Mouse (Mus musculus) hindbrain, postnatal 0 days (tissue): ENCODE measurements at regions not wholly inside any gene's neighbourhood (a gene's known extent, or its start where the extent isn't known, plus 50 kb on each side); places are given as distances from the start of the nearest gene placed in this dataset.
"Not testable (repeated sequence)": the region's sequence is repeated elsewhere in the genome, so short reads cannot be mapped to it uniquely, and the experiment has no call there.

Experiments used
- ATAC-seq: fragments of 200-750 bp; cut with Nextera tagmentation; 2 replicates; pipeline ENCODE4 v1.8.0; 2017; ENCODE audit warnings: mild to moderate bottlenecking, moderate TSS enrichment, moderate library complexity
- DNase-seq: peaks from one replicate; pipeline ENCODE4 v3.0.0-alpha.2; 2015; ENCODE audit warnings: low spot score
- H3K27ac ChIP-seq: fragments of 300-500 bp; sonication (generic); 2 replicates; pipeline ENCODE4 v1.5.1; 2014; ENCODE audit warnings: mild to moderate bottlenecking
- H3K27me3 ChIP-seq: fragments of 300-500 bp; sonication (generic); 2 replicates; pipeline ENCODE4 v1.6.1; 2014; ENCODE audit warnings: low read length, mixed read lengths; ENCODE audit not compliant: insufficient read depth
- H3K36me3 ChIP-seq: fragments of 300-500 bp; sonication (generic); 2 replicates; pipeline ENCODE4 v1.6.1; 2014; ENCODE audit warnings: low read length, mixed read lengths; ENCODE audit not compliant: insufficient read depth
- H3K4me1 ChIP-seq: fragments of 300-500 bp; sonication (generic); 2 replicates; pipeline ENCODE4 v1.6.1; 2014; ENCODE audit warnings: antibody characterized with exemption, low read length, mixed read lengths; ENCODE audit not compliant: insufficient read depth
- H3K4me2 ChIP-seq: fragments of 300-500 bp; sonication (generic); 2 replicates; pipeline ENCODE4 v1.6.1; 2014; ENCODE audit warnings: low read depth, mild to moderate bottlenecking, low read length, moderate library complexity, mixed read lengths
- H3K4me3 ChIP-seq: fragments of 300-500 bp; sonication (generic); 2 replicates; pipeline ENCODE4 v1.5.1; 2014; ENCODE audit warnings: low read length
- H3K9ac ChIP-seq: fragments of 300-500 bp; sonication (generic); replicated peaks from 2 replicates; pipeline ENCODE4 v1.6.1; 2014; ENCODE audit warnings: mild to moderate bottlenecking, low read length, moderate library complexity, mixed read lengths
- H3K9me3 ChIP-seq: fragments of 300-500 bp; sonication (generic); 2 replicates; pipeline ENCODE4 v1.6.1; 2016; ENCODE audit warnings: low read length, mixed read lengths
- CTCF ChIP-seq: IDR thresholded peaks from 2 replicates; pipeline ENCODE4 v1.5.1; 2016; ENCODE audit warnings: antibody characterized with exemption, control low read depth, low read depth
- WGBS: fragments of 180-500 bp; shearing (Covaris S2); extraction: QIAGEN DNeasy Blood & Tissue Kit; methylation state at CpG from one replicate; pipeline ENCODE4 v1.1.7; 2014; 5-methylcytosine and 5-hydroxymethylcytosine counted together

DNA sequence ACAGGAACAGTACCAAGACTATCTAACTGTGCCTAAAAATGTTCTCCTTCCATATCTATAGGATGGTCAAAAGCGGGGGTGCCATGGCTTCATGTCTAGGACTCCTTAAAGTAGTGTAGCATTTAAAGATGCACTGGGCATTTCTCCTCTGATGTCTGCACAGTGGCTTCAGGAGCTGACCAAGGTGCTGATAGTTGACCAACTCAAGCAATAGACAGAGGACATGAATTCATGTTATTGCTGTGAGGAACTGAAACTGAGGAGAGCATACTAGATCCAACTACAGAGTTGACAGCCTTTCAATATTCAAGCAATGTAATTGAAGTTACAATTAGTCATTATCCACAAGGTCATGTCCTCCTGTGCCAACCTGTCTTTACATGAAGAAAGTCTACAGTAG lies 133.0 kb upstream of the Pou6f2 start:
- no peaks in the 10 kb centered on the region for H3K27me3 ChIP-seq
- no peak for TF ChIP-seq CTCF
- no peak overlapping the region for H3K4me3 ChIP-seq
- H3K4me2 ChIP-seq: no peak overlapping the region
- no peak overlapping the region for H3K9ac ChIP-seq
- H3K4me1 ChIP-seq: no peaks in the 10 kb centered on the region
- H3K36me3 ChIP-seq: no peaks in the 10 kb centered on the region
- DNase-seq: no peak
- H3K9me3 ChIP-seq: no peaks in the 10 kb centered on the region
- no peak for ATAC-seq
- H3K27ac ChIP-seq: no peak overlapping the region
- WGBS: 59% methylated on average over 1 of the region's 1 CpGs

DNA sequence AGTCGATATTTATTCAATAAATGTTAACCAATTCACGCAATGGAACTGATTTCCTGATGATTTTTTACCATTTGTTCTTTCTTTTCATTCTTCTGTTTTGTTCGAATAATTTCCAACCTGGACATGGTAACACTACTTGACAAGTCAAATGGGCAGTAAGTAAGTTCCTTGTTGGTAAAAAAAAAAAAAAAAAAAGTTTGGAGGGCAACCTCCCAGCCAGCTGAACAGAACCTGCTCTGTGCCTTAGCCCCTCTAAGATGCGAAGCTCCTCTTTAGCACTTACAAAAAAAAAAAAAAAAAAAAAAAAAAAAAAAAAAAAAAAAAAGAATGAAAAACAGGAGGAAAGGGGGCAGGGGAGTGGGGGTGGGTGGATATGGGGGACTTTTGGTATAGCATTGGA lies 100.7 kb upstream of the Pou6f2 start:
- no peak for ATAC-seq
- 17% methylated on average over 4 of the region's 4 CpGs for WGBS
- no peak overlapping the region for H3K9ac ChIP-seq

DNA sequence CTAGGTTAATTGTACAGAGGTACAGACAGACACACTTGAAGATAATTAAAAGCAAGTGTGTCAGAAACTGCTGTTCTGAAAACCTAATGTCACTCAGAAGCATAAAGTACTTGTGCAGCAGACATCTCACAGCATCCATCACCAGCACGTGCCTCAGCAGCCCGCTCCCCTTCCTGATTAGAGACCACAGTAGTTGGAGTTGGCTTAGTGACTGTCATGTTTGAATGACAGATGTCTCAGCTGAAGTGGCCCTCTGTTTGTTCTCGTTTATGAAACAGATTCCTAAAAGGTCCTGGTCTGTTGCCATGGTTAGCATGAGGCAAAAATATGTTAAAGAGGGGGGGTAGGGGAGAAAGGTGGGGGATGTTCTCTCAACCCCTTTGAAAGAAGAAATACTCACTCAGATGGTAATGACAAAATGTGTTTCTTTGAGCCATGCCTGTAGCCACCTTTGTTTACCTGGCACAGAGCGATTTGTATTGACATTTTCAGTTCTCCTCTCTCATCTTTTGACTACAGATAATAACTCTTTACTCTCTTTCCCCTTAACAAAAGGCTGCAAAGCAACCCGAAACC lies 100.2 kb upstream of the Pou6f2 start:
- Histone ChIP-seq H3K9ac (no peak overlapping the region), H3K4me2 (peak overlapping the region; percentile 40), H3K9me3 (no peaks in the 10 kb centered on the region), H3K27me3 (no peaks in the 10 kb centered on the region), H3K36me3 (no peaks in the 10 kb centered on the region), H3K4me1 (no peaks in the 10 kb centered on the region), H3K27ac (no peak overlapping the region), H3K4me3 (peak overlapping the region; percentile 13; the same call in 1 of the 2 replicates)
- DNase-seq (no peak), ATAC-seq (no peak)
- WGBS: 9% methylated on average over 5 of the region's 5 CpGs
- no peak for TF ChIP-seq CTCF

More for the DNA sequence above, 100.7 kb upstream of the Pou6f2 start:
- Histone ChIP-seq H3K27me3 (no peaks in the 10 kb centered on the region), H3K27ac (no peak overlapping the region), H3K4me2 (peak overlapping the region; percentile 40), H3K4me3 (peak overlapping the region; percentile 13; the same call in 1 of the 2 replicates), H3K9me3 (no peaks in the 10 kb centered on the region), H3K36me3 (no peaks in the 10 kb centered on the region), H3K4me1 (no peaks in the 10 kb centered on the region)
- DNase-seq: no peak
- TF ChIP-seq CTCF: no peak

DNA sequence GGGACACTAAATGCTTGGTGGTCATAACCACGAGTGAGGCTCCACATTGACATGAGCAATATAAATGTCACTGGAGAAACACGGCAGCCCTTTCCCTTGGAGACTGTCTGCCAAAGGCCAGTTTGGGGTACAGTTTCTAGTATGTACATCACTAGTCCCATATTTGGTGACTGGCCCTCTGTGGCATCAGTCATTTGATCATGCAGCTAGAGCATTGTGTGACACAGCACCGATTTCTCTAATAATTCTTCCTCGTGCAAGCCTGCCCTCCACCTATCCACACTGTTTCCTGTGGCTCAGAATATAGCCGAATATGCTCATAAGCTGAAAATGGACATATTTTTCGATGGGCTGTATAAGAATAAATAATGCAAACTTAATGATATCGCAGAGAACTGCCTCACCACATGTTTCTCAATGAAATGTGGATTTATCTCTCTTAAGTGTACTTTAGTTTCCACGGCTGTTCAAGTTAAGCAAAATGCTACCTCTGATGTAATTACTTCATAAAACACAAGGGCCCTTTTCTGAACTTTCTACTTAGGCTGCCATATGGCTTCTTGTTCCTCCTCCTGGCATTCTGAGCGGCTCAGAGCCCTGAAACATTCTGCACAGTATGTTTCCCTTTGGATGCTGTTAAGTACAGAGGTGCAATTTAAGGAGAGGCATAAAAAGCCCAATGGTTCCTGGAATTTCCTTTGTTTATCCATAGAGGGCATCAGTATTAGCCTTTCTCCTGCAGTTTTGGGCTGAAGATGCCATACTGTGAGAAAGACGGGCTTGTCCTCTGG lies 97.7 kb upstream of the Pou6f2 start:
- Histone ChIP-seq H3K27ac (no peak overlapping the region), H3K9me3 (no peaks in the 10 kb centered on the region), H3K4me2 (no peak overlapping the region), H3K4me3 (no peak overlapping the region), H3K27me3 (no peaks in the 10 kb centered on the region), H3K4me1 (no peaks in the 10 kb centered on the region), H3K36me3 (no peaks in the 10 kb centered on the region), H3K9ac (no peak overlapping the region)
- ATAC-seq (0 out of 2 replicates have a peak, but pooled peaks have one; percentile 49), DNase-seq (no peak)
- TF ChIP-seq CTCF: 0 out of 2 replicates have a peak, but pooled peaks have one; percentile 2
- 63% methylated on average over 10 of the region's 10 CpGs for WGBS

DNA sequence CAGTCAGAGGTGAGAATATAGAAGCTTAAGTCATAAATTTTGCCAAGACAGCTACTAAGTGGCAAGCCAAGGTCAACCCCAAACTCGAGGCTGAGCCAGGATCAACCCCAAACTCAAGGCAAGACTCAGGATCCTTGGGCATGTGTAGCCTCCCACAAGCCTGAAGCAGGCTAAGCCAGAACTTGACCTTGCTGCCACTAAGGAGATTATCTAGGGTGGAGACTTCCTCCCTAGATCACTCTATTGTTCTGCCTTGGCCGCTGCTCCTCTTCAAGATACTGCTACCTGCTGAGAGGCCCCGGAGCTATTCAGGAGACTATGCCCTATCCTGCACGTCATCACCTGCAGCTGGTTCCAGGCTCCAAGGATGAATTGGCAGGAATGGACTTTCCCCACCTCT lies 88.3 kb upstream of the Pou6f2 start:
- H3K4me1 ChIP-seq: not testable (repeated sequence)

DNA sequence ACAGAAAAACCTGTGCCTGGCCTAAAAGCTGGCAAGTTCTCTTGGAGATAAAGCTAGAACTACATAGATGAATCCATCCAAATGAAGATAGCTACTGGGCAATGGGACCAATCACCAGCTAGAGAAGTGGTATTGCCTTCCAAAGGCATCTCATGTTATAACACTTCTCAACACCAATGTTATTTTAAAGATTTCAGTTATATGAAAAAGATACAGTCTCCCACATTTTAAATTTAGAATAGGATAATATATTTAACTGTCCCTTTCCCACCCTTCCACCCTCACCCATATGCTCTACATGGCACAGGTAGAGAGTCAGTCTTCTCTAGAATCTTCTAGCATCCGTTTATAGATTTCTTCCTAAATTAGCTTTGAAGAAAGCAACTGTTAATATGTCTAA lies 87.6 kb upstream of the Pou6f2 start:
- ATAC-seq (no peak), DNase-seq (no peak)
- Histone ChIP-seq H3K4me3 (no peak overlapping the region), H3K9me3 (no peaks in the 10 kb centered on the region), H3K27ac (no peak overlapping the region), H3K36me3 (no peaks in the 10 kb centered on the region), H3K4me2 (no peak overlapping the region), H3K9ac (no peak overlapping the region), H3K4me1 (no peaks in the 10 kb centered on the region), H3K27me3 (no peaks in the 10 kb centered on the region)
- 87% methylated on average over 1 of the region's 1 CpGs for WGBS
- no peak for TF ChIP-seq CTCF

More for the DNA sequence above, 88.3 kb upstream of the Pou6f2 start:
- not testable (repeated sequence) for H3K9me3 ChIP-seq, H3K9ac ChIP-seq, H3K4me3 ChIP-seq, H3K27ac ChIP-seq, DNase-seq, H3K4me2 ChIP-seq, ATAC-seq, H3K36me3 ChIP-seq, H3K27me3 ChIP-seq
- WGBS: 29% methylated on average over 4 of the region's 4 CpGs

DNA sequence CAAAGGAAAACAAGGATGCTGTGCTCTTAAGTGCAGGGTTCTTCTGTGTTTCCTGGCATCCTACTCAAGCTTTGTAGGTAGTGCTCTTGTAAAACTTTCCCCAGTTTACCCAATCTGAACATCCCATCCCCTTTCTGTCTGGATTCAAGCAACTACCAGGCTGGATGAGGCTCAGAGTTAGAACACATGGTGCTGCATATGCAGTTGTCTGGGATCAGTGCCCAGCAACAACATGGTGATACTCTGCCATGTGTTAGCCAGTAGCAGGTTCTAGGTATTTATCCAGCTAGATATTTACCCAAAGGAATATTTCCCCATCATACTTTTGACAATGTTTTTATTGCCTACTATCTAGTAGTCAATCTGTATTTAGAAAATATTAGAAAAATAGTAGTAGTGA lies 78.8 kb upstream of the Pou6f2 start:
- no peaks in the 10 kb centered on the region for H3K9me3 ChIP-seq
- no peak overlapping the region for H3K4me2 ChIP-seq
- H3K27me3 ChIP-seq: no peaks in the 10 kb centered on the region
- H3K4me3 ChIP-seq: no peak overlapping the region
- no peak overlapping the region for H3K27ac ChIP-seq
- no peaks in the 10 kb centered on the region for H3K36me3 ChIP-seq
- H3K9ac ChIP-seq: no peak overlapping the region
- no peak for TF ChIP-seq CTCF
- DNase-seq (no peak), ATAC-seq (no peak)
- H3K4me1 ChIP-seq: no peaks in the 10 kb centered on the region
